Mouse (Mus musculus): ENCODE results near the gene Aadat. TPM values are rescaled to one million over a fixed set of nuclear protein-coding genes. Genes with fewer than 3 reads are reported as not detected.
"Not testable (repeated sequence)": the region's sequence is repeated elsewhere in the genome, so short reads cannot be mapped to it uniquely, and the experiment has no call there.

The Aadat gene
- 0.52 and 0.70 TPM in 2 replicates for polyA plus RNA-seq (2015; fragmentation: Nextera tagmentation; extraction: Ambion mirVana)

- H3K36me3 ChIP-seq = no peaks in the 10 kb centered on the region
- peaks cover 5% of the 10 kb centered on the region; the same call in 1 of the 2 replicates for H3K4me1 ChIP-seq
- ATAC-seq (replicated peaks) = peak; percentile 99
- H3K27ac ChIP-seq (replicated peaks) = no peak within 1 kb of the TSS
- peak within 1 kb of the TSS; percentile 86 for H3K9ac ChIP-seq (replicated peaks)
- no peaks in the 10 kb centered on the region for H3K27me3 ChIP-seq
- WGBS = under 1% methylated on average over 25 of the region's 25 CpGs
- no peaks in the 10 kb centered on the region for H3K9me3 ChIP-seq
- H3K4me3 ChIP-seq = peak within 1 kb of the TSS; percentile 77
- peak within 1 kb of the TSS; percentile 100 for H3K4me2 ChIP-seq (replicated peaks)
Observed at GRCm38 (mm10) chr8:60505653-60506521, at the start of gene Aadat. Gene Aadat (plus strand): TSS chr8:60505932.

DNA sequence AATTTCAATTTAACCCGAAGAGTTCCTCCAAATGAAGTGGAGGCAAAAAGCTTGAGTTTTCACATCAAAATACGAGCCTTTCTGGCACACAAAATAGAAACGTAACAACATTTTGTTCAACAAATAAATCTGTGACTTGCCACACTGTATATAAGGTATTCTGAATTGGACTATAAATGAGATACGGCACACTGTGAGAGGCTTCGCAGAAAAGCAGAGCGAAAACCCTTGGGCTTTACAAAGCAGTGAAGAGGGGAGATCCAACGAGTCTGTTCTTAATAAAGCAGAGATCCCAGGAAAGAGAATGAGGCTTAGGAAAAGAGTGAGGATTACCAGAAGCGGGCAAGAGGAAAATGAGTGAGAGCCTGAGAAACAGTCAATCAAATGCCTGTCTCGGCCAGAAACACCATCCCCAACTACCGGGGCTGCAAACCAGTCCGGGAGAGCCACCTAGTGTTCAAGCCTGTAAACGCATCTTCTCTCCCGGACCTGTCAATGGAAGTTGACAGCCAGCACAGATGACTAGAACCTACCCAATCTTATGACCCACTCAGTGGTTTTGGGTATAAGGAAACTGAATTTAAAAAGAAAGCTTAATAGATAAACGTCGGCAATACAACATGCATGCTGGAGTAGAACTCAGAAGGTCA, 38.9 kb upstream of the Aadat start:
- no peak overlapping the region for H3K9ac ChIP-seq (replicated peaks)
- ATAC-seq (replicated peaks) = peak; percentile 95

DNA sequence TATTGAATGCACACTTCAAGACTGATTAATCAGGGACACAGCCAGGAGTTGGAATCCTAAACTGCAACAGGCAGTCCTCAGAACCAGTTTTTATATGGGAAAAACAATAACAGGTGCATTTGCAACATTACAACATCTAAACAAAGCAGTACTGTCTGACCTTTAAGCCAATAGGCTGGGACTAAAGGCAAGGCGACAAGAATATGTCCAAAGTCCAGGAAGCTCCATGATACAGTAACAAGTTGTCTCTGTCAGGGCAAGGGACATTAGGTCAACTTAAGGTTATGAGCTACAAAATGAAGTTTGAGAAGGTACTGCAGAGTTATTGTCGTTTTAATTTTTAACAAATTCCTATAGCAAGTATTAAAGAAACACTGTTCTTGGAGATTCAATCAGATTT, 15.6 kb upstream of the Aadat start:
- Histone ChIP-seq H3K9ac (replicated peaks) (no peak overlapping the region), H3K27ac (replicated peaks) (no peak overlapping the region), H3K27me3 (no peaks in the 10 kb centered on the region), H3K4me1 (no peaks in the 10 kb centered on the region), H3K36me3 (no peaks in the 10 kb centered on the region), H3K9me3 (no peaks in the 10 kb centered on the region), H3K4me3 (no peak overlapping the region), H3K4me2 (replicated peaks) (no peak overlapping the region)
- no peak for ATAC-seq (replicated peaks)
- 87% methylated on average over 2 of the region's 2 CpGs for WGBS

More for the DNA sequence above, 38.9 kb upstream of the Aadat start:
- Histone ChIP-seq H3K36me3 (no peaks in the 10 kb centered on the region), H3K9me3 (no peaks in the 10 kb centered on the region), H3K27me3 (no peaks in the 10 kb centered on the region), H3K27ac (replicated peaks) (no peak overlapping the region), H3K4me3 (no peak overlapping the region), H3K4me2 (replicated peaks) (0 out of 2 replicates have a peak overlapping the region, but pooled peaks have one; percentile 8), H3K4me1 (no peaks in the 10 kb centered on the region)
- 35% methylated on average over 15 of the region's 15 CpGs for WGBS

GRCm38 (mm10) chr8:60491871-60492270, 13.9 kb upstream of the Aadat start:
- no peaks in the 10 kb centered on the region for H3K36me3 ChIP-seq
- H3K4me3 ChIP-seq = no peak overlapping the region
- no peaks in the 10 kb centered on the region for H3K27me3 ChIP-seq
- no peaks in the 10 kb centered on the region for H3K4me1 ChIP-seq
- ATAC-seq (replicated peaks) = no peak
- no peaks in the 10 kb centered on the region for H3K9me3 ChIP-seq
- 98% methylated on average over 2 of the region's 2 CpGs for WGBS
- no peak overlapping the region for H3K4me2 ChIP-seq (replicated peaks)
- no peak overlapping the region for H3K27ac ChIP-seq (replicated peaks)
- no peak overlapping the region for H3K9ac ChIP-seq (replicated peaks)

- Histone ChIP-seq H3K4me2 (replicated peaks) (no peak overlapping the region), H3K9ac (replicated peaks) (no peak overlapping the region), H3K9me3 (no peaks in the 10 kb centered on the region), H3K4me1 (no peaks in the 10 kb centered on the region), H3K27me3 (no peaks in the 10 kb centered on the region), H3K27ac (replicated peaks) (no peak overlapping the region), H3K4me3 (no peak overlapping the region), H3K36me3 (no peaks in the 10 kb centered on the region)
- no peak for ATAC-seq (replicated peaks)
- 85% methylated on average over 3 of the region's 3 CpGs for WGBS
Observed at GRCm38 (mm10) chr8:60492471-60492870, 13.3 kb upstream of the Aadat start.

- no peak for ATAC-seq (replicated peaks)
- H3K9me3 ChIP-seq = no peaks in the 10 kb centered on the region
- WGBS = 91% methylated on average over 11 of the region's 11 CpGs
Observed at GRCm38 (mm10) chr8:60494606-60495005, 11.1 kb upstream of the Aadat start.

GRCm38 (mm10) chr8:60495046-60495445, 10.7 kb upstream of the Aadat start:
- not testable (repeated sequence) for H3K27me3 ChIP-seq; H3K4me2 ChIP-seq (replicated peaks); H3K27ac ChIP-seq (replicated peaks); H3K4me3 ChIP-seq; H3K9ac ChIP-seq (replicated peaks); H3K36me3 ChIP-seq; H3K4me1 ChIP-seq; ATAC-seq (replicated peaks); H3K9me3 ChIP-seq
- whole genome bisulfite sequencing = 90% methylated on average over 2 of the region's 2 CpGs

More at GRCm38 (mm10) chr8:60494606-60495005, 11.1 kb upstream of the Aadat start:
- H3K36me3 ChIP-seq = no peaks in the 10 kb centered on the region
- no peak overlapping the region for H3K4me2 ChIP-seq (replicated peaks)
- H3K4me1 ChIP-seq = no peaks in the 10 kb centered on the region
- H3K9ac ChIP-seq (replicated peaks) = no peak overlapping the region
- H3K4me3 ChIP-seq = no peak overlapping the region
- H3K27me3 ChIP-seq = no peaks in the 10 kb centered on the region
- H3K27ac ChIP-seq (replicated peaks) = no peak overlapping the region

GRCm38 (mm10) chr8:60503098-60503497, 2.6 kb upstream of the Aadat start, which contains the start of gene Gm10283:
Gene Gm10283 (minus strand): TSS chr8:60503198.
- no peak for ATAC-seq (replicated peaks)
- Histone ChIP-seq H3K9ac (replicated peaks) (no peak within 1 kb of the TSS), H3K4me3 (no peak within 1 kb of the TSS), H3K27me3 (no peaks in the 10 kb centered on the region), H3K27ac (replicated peaks) (no peak within 1 kb of the TSS), H3K4me1 (peaks cover 5% of the 10 kb centered on the region; the same call in 1 of the 2 replicates), H3K36me3 (no peaks in the 10 kb centered on the region), H3K9me3 (no peaks in the 10 kb centered on the region), H3K4me2 (replicated peaks) (no peak within 1 kb of the TSS)
- WGBS = 48% methylated on average over 2 of the region's 2 CpGs

DNA sequence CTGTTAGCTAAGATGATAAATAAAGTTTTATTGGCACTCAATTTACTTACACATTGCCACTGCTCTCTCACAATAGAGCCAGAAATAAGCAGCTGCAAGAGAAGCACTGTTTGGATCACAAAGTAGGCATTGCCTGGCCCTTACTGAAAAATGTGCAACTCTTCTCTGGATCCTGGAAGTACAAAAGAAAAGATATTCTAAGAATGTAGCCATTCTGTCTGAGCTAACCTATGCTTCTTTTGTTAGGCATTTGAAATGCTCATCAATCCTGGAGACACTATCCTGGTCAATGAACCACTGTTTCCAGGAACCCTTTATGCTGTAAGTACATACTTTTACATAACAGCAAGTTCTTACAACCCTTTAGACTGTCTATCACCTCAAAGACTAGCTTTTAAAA, 12.6 kb downstream of the Aadat start:
- no peak overlapping the region for H3K9ac ChIP-seq (replicated peaks)
- no peak overlapping the region for H3K4me3 ChIP-seq
- no peak overlapping the region for H3K4me2 ChIP-seq (replicated peaks)
- no peaks in the 10 kb centered on the region for H3K27me3 ChIP-seq
- no peak overlapping the region for H3K27ac ChIP-seq (replicated peaks)
- H3K9me3 ChIP-seq = no peaks in the 10 kb centered on the region
- no peaks in the 10 kb centered on the region for H3K4me1 ChIP-seq
- no peak for ATAC-seq (replicated peaks)
- H3K36me3 ChIP-seq = no peaks in the 10 kb centered on the region

DNA sequence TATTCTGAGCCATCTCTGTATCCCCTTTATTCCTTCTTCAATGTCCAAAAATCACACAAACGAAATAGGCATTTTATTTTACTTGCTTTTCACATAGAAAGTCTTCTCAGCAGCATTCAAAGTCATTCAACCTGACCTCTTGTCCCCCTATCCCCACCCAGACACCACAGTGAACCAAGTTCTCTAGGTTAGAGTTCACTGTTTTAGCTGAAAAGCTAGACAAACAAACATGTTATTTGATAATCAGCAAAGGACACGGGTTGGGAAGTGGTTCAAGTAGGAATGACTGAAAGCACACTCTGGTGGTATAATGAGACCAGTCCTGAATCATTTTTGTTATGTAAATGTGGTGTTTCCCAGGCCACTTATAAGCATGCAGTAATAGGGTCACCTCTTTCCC, 29.2 kb downstream of the Aadat start:
- no peaks in the 10 kb centered on the region for H3K9me3 ChIP-seq
- H3K9ac ChIP-seq (replicated peaks) = no peak overlapping the region
- H3K27me3 ChIP-seq = no peaks in the 10 kb centered on the region
- no peak for ATAC-seq (replicated peaks)
- H3K4me3 ChIP-seq = no peak overlapping the region
- H3K27ac ChIP-seq (replicated peaks) = no peak overlapping the region
- H3K4me1 ChIP-seq = no peaks in the 10 kb centered on the region
- H3K4me2 ChIP-seq (replicated peaks) = no peak overlapping the region
- no peaks in the 10 kb centered on the region for H3K36me3 ChIP-seq
- 15% methylated on average over 2 of the region's 2 CpGs for WGBS

DNA sequence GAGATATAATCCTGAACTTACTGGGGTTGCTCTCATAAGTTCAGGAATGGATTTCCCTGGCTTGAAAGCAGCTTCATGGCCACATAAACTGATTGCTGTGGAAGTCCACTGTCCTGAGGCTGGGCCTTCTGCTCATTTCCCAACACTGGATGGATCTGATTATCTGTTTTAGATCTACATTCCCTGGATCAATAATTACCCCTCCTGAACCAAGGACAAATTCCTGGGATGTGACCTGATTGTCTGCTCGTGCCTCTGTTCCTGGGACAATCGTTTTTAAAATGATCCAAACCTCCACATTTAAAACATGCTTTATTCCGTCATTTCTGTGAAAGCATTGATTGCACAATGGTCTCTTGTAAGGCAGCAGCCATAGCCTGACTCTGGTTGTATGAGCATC, 61.1 kb downstream of the Aadat start:
- H3K4me2 ChIP-seq (replicated peaks) = no peak overlapping the region
- no peak overlapping the region for H3K27ac ChIP-seq (replicated peaks)
- H3K27me3 ChIP-seq = no peaks in the 10 kb centered on the region
- no peaks in the 10 kb centered on the region for H3K9me3 ChIP-seq
- H3K9ac ChIP-seq (replicated peaks) = no peak overlapping the region
- no peak for ATAC-seq (replicated peaks)
- H3K36me3 ChIP-seq = no peaks in the 10 kb centered on the region
- no peaks in the 10 kb centered on the region for H3K4me1 ChIP-seq
- H3K4me3 ChIP-seq = no peak overlapping the region
- WGBS = 70% methylated on average over 3 of the region's 3 CpGs

DNA sequence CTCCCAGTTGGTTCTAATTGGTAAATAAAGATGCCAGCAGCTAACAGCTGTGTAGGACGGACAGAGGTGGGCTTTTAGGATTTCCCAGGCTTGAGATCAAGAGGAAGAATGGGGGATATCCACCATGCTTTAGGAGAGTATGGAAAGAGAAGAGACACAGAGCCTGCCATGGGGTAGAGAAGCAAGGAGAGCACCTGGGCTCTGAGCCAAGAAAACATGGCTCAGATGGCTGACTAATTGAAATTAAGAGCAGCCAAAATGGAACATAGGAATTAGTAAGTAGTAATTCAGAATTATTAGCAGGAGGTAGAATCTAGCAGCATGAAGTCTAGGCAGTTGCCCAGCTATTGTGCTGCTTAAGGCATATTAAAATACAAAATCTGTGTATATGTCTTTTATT, 71.5 kb downstream of the Aadat start:
- Histone ChIP-seq H3K9ac (replicated peaks) (no peak overlapping the region), H3K4me1 (no peaks in the 10 kb centered on the region), H3K4me2 (replicated peaks) (no peak overlapping the region), H3K9me3 (no peaks in the 10 kb centered on the region), H3K27me3 (no peaks in the 10 kb centered on the region), H3K4me3 (no peak overlapping the region), H3K27ac (replicated peaks) (no peak overlapping the region), H3K36me3 (no peaks in the 10 kb centered on the region)
- ATAC-seq (replicated peaks) = no peak; the same call in 1 of the 2 replicates
- 68% methylated on average over 1 of the region's 1 CpGs for whole genome bisulfite sequencing
